Mouse (Mus musculus) splenic B cell, adult 2 months (primary cell): ENCODE measurements around the gene Por.

ENCODE experiments used
- DNase-seq: peaks from one replicate; pipeline ENCODE4 v3.0.0-alpha.2; 2011; ENCODE audit warnings: low read depth, low spot score
- H3K27me3 ChIP-seq: 2 replicates; pipeline ENCODE4 v1.6.1; 2012; ENCODE audit warnings: mild to moderate bottlenecking, low read length, moderate library complexity, mixed read lengths; ENCODE audit not compliant: control insufficient read depth, poor library complexity, insufficient read depth, severe bottlenecking
- H3K36me3 ChIP-seq: 2 replicates; pipeline ENCODE4 v1.6.1; 2012; ENCODE audit warnings: mild to moderate bottlenecking, low read length, moderate library complexity, mixed read lengths; ENCODE audit not compliant: control insufficient read depth, poor library complexity, insufficient read depth, severe bottlenecking

Por gene

DNA sequence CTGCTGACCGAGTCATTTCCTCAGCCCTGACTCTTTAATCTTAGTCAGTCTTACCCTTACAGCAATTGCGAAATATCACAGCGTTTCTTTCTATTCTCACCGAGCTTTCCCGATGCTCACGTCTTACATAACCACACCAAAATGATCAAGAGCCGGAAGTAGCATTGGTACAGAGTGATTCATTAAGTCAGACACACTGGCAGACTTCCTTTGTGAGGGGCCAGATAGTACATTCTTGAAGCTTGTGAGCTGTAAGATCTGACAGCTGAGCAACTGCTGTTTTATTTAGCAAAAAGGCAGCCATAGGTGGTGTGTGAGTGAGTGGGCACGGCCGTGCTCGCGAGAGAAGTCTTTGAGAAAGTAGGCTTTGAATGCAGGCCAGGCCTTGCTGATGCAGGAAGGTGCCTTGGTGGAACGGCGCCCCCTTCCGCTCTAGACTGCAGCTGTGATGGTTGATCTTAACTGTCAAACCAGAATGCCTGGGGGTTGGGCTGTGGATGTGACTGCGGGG is 32.9 kb downstream of the Por start:
- no peaks in the 10 kb centered on the region for H3K36me3 ChIP-seq
- peak; percentile 64 for DNase-seq

DNA sequence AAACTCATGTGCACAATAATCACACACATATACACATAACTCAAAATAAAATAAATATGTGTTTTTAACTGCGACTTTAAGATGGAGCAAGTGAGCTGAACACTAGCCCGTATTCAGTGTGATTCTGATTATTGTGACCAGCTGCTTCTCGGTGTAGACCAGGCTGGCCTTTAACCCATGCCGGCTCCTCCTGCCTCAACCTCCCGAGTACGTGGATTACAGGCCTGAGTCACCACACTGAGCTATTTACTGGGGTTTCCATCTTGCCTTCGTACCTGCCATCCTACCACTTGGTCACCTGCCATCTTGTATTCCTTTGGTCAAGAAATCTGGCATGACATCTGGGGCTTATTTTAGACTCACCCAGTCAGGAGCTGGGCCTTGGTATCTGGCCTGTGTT is 33.6 kb downstream of the Por start:
- Histone ChIP-seq H3K27me3 (no peaks in the 10 kb centered on the region), H3K36me3 (no peaks in the 10 kb centered on the region)
- DNase-seq = no peak

More for the DNA sequence above, 32.9 kb downstream of the Por start:
- H3K27me3 ChIP-seq = no peaks in the 10 kb centered on the region

DNA sequence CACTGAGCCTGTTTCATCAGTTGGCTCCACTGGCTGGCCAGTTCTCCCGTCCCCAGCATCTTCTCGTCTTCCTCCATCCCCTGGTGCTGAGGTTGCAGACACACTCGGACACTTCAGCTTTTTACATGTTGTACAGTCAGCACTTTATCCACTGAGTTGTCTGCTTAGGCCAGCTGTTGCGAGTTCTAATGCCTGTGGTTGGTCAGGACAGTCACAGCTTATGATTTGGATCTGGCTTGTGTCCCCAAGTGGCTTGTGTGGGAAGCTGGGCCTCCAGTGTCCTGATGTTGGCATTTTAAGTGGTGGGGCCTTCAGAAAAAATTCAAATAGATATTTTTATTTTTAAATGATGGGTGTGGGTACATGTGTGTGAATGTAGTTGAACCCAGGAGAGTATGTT is 35.5 kb downstream of the Por start:
- no peaks in the 10 kb centered on the region for H3K36me3 ChIP-seq
- H3K27me3 ChIP-seq = no peaks in the 10 kb centered on the region
- no peak for DNase-seq

DNA sequence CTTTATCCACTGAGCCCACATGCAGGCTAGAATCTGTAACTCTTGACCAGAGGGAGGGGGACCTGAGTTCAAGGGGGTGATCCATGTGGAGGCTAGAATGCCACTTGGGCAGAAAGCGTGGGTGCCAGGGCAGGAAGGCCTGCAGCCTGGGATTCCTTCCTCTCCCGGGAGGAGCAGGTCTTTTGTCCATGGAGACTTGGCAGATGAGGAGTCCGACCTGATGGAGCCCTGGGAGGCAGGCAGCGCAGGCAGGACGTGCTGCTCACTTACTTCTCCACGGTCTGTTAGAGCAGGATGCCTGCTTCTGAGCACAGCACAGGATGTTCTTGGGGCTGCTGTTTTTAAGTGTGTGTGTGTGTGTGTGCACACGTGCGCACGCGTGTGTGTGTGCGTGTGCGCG is 37.2 kb downstream of the Por start:
- H3K27me3 ChIP-seq = no peaks in the 10 kb centered on the region
- no peaks in the 10 kb centered on the region for H3K36me3 ChIP-seq
- DNase-seq = no peak

DNA sequence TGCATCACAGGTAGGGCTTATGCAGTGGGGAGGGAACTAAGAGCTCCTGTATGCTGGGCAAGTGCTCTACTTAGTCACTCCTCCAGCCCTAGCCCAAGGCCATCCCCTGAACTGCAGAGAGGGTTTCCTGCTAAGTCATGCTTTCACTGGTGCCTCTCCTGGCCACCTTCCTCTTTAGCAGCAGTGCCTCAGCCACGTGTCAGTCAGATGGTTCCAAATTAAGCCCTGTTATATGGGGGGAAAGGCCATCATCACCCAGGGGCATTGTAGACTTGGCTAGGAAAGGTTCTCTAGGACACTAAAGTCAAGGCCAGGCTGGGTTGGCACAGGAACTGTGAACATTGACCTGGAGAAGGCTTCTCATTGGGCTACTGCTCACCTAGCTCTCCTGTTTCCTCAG is 38.0 kb downstream of the Por start:
- DNase-seq = peak; percentile 27

DNA sequence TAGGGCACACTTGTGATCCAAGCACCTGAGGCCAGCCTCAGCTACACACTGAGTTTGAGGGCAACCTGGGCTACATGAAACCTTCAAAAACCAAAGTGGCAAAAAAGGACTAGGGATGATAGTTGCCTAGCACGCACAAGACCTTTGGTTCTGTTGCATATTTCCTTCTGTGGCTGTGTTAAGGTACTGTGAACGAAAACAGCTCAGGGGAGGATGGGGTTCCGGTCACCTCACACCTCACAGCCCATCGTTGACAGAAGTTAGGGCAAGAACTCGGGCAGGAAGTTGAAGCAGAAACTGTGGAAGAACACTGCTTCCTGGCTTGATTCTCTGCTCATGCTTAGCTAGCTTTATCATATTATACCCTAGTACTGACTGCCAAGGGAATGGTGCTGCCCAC is 39.9 kb downstream of the Por start:
- no peak for DNase-seq
- H3K36me3 ChIP-seq = no peaks in the 10 kb centered on the region

More for the DNA sequence above, 38.0 kb downstream of the Por start:
- no peaks in the 10 kb centered on the region for H3K27me3 ChIP-seq
- no peaks in the 10 kb centered on the region for H3K36me3 ChIP-seq

DNA sequence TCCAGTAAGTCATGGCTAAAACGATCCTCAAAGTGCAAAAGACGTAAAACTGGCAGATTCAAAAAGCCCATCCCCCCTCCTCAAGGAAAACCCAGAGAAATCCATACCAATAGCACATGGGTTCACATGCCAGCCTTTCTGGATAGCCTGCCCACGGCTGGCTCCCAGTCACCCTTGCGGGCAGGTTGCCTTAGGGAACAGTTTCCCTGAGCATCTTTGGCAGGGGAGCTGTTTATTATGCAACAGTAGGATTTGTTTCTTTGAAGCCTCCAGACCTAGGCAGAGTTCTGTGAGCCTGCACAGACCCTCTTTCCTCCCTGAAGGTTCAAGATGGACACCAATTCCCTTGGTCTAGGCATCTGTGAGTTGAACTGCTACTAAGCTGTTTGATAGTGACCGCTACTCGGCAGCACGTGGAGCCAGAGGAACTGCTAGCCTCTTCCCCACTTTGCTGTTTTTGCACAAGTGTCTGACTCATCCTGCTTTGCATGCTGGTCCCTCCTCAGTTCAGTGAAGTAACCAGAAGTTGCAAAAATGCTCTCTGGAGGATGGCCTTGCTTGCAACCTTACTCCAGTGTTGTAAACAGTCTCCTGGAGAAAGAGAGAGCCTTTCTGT is 40.9 kb downstream of the Por start:
- no peaks in the 10 kb centered on the region for H3K36me3 ChIP-seq
- peak; percentile 40 for DNase-seq
- H3K27me3 ChIP-seq = no peaks in the 10 kb centered on the region

More for the DNA sequence above, 39.9 kb downstream of the Por start:
- no peaks in the 10 kb centered on the region for H3K27me3 ChIP-seq

DNA sequence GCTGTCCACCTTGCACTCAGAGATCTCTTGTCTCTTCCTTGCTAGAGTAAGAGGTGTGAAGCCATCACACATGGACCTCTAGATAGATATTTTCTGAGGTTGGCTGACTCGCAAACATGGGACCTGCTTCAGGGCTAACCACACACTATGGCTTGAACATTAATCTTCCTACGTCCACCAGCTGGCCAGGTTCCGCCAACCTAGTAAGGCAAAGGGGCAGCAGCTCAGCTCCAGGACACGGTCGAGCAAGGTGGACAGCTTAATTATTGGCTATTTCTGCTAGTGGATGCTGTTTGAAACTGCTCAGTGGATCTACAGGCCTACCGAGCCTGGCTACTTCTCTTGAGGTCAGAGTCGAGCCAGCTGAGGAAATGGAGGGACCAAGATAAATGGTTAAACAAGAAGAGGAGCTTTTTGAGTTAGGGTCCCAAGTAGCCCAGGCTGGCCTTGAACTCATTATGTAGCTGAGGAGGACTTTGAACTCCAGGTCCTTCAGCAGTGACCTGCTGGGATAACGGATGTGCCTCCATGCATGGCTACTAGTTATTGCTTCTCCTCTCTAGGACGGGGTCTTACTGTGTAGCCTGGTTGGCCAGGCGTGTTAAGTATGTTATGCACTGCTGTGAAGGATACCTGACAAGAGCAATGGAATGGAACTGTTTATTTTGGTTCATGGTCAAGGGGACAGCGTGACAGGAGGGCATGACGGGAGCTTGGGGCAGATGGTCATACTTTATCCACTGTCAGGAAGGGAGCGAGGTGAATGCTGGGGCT is 41.9 kb downstream of the Por start:
- H3K36me3 ChIP-seq = no peaks in the 10 kb centered on the region; the same call in 1 of the 2 replicates
- no peak for DNase-seq

DNA sequence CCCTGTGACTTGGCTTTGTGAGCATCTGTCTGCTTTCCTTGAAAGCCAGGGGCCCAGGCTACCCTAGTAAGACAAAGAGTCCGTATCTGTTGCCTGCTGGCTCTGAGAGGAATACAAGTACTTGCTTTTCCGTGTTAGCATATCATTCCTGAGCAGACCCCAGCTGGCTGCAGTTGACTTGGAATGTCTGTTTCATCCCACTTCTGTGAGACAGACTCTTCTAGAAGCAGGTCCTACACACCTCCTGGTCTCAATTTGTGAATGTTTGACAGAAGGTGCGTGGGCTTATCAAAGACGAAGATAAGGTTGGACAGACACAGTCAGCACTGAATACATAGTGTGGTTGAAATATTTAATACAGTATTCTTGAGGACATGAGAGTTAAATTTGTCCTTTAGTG is 43.0 kb downstream of the Por start:
- H3K27me3 ChIP-seq = no peaks in the 10 kb centered on the region
- no peaks in the 10 kb centered on the region; the same call in none of the 2 replicates for H3K36me3 ChIP-seq
- DNase-seq = no peak

More for the DNA sequence above, 41.9 kb downstream of the Por start:
- H3K27me3 ChIP-seq = no peaks in the 10 kb centered on the region

DNA sequence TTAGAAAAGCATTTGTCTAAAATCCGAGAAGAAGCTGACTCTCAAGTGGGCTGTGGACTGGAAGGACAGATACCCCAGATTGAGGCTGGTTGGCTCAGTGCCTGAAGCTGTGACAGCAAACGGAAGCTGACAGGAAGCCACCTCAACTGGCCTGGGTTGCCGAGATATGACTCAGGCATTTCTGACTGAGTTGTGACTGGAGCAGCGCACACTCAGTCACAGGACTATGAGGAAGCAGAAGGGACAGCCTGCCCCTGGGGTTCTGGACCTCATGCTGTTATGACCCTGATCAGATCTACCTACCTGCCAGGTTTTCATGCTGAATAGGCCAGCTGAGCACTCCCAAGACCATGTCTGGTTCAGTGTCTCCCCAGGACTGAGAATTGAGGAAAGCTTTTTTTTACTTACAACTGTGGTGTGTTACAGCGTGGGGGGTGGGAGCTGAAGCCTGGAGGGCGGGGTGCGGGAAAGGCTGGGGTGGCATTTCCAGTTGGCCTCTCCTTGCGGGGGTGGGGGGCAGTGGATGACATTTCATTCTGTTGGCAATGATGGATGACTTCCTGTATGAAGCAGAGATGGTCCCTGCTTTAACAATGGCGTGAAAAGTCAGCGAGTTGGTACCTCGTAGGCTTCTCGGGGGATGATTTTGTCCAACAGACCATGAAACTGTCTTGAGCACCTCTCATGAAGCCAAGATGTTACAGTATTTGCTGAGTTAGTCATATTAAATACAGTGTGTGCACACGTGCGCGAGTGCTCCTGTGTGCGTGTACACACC is 43.8 kb downstream of the Por start:
- Histone ChIP-seq H3K36me3 (no peaks in the 10 kb centered on the region; the same call in none of the 2 replicates), H3K27me3 (no peaks in the 10 kb centered on the region)
- peak; percentile 65 for DNase-seq

DNA sequence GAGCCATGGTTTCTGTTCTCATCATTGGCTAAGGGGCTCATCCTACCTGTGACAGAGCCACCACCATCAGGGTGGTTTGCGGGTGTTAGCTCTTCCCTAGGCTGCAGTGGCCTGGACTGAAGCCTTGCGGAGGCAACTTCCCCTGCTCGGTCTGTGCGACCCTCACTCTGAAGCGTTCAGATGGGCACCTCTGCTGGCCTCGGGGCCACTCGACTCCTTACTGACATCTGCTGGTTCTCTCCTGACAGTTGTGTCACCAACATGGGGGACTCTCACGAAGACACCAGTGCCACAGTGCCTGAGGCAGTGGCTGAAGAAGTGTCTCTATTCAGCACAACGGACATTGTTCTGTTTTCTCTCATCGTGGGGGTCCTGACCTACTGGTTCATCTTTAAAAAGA is 45.8 kb downstream of the Por start:
- no peaks in the 10 kb centered on the region; the same call in none of the 2 replicates for H3K36me3 ChIP-seq
- no peak for DNase-seq
- no peaks in the 10 kb centered on the region for H3K27me3 ChIP-seq

DNA sequence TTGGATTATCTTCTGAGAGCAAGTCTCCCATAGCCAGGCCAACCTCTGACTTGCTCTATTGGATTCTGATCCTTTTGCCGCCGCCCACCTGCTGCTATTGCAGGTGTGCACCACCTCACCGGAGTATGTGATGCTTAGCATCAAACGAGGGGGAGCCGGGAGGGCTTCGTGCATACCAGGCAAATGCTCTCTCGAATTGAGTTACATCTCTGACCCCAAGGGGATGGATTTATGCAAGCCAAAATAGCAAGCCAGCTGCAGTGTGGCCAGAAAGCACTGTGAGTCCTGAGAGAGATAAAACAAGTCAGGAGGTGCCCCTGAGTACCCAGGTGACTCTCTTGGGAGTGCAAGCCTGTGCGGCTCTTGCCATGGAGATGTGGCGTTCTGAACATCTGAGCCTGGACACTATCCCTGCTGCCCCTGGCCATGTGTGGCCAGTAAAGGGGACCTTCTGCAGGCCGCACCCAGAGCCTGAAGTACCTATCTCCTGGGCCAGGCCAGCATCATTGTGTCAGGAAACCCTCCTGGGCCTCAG is 49.8 kb downstream of the Por start:
- no peaks in the 10 kb centered on the region for H3K27me3 ChIP-seq
- no peaks in the 10 kb centered on the region; the same call in none of the 2 replicates for H3K36me3 ChIP-seq
- DNase-seq = no peak

DNA sequence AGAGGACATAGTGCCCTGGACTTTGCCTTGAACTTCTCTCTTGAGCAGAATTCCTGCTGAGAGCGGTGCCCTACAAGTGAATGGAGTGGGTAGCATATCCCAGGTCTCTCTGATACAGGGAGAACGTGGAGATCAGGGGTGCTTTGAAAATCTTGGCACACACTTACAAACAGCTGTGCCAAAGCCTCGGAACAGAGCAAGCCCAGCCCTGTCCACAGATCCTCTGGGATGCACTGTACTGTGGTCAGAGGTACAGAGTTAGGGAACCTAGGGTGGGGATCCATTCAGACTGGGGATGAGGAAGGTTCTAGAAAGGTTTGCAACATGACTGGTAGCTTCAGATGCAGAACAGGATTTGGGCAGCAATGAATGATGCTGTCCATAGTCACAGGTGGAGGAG is 50.3 kb downstream of the Por start:
- DNase-seq = no peak
- Histone ChIP-seq H3K27me3 (no peaks in the 10 kb centered on the region), H3K36me3 (no peaks in the 10 kb centered on the region; the same call in none of the 2 replicates)

DNA sequence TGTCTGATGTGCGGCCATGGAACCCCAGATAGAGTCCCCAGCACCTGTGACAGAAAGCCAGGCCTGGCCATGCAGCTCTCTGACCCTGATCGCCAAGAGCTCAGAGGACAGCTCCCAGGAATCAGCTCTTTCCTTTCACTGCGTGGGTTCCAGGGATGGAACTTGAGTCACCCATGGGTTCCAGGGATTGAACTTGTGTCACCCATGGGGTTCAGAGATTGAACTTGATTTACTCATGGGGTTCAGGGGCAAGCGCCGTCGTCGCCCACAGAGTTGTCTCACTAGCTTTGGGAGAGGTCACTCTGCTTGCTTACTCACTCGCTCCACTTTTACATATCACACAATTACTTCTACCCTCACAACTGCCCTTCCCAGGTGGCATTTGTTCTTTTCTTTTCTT is 51.2 kb downstream of the Por start:
- no peaks in the 10 kb centered on the region for H3K27me3 ChIP-seq
- DNase-seq = no peak
- no peaks in the 10 kb centered on the region; the same call in none of the 2 replicates for H3K36me3 ChIP-seq
